Mouse (Mus musculus) G1E (cell line): ENCODE data around the gene Xdh. TPM values are rescaled to one million over a fixed set of nuclear protein-coding genes. Genes with fewer than 3 reads are reported as not detected.

Source experiments
- ATAC-seq: 2 replicates; pipeline ENCODE4 v1.8.0; 2016; ENCODE audit warnings: mild to moderate bottlenecking; ENCODE audit not compliant: insufficient number of reproducible peaks, poor library complexity, low FRiP score, severe bottlenecking; ENCODE audit errors: extremely low read depth
- DNase-seq: peaks from one replicate; pipeline ENCODE4 v3.0.0; 2012; ENCODE audit warnings: low spot score
- H3K27me3 ChIP-seq: 2 replicates; pipeline ENCODE4 v1.6.1; 2012; ENCODE audit warnings: mild to moderate bottlenecking, low read length, inconsistent platforms; ENCODE audit not compliant: insufficient read depth
- H3K36me3 ChIP-seq: replicated peaks from 2 replicates; pipeline ENCODE3; 2012; ENCODE audit warnings: mild to moderate bottlenecking, inconsistent platforms
- H3K4me1 ChIP-seq: 2 replicates; pipeline ENCODE4 v1.6.1; 2012; ENCODE audit warnings: low read depth, low read length, inconsistent platforms, mixed read lengths; ENCODE audit not compliant: insufficient read depth
- H3K4me3 ChIP-seq: 2 replicates; pipeline ENCODE4 v1.5.1; 2012; ENCODE audit warnings: low read depth, mild to moderate bottlenecking, inconsistent platforms, low read length, moderate library complexity, mixed read lengths
- H3K9me3 ChIP-seq: replicated peaks from 2 replicates; pipeline ENCODE4 v1.6.1; 2012; ENCODE audit warnings: inconsistent platforms
- CTCF ChIP-seq: IDR thresholded peaks from 2 replicates; pipeline ENCODE4 v1.5.1; 2012; ENCODE audit warnings: low read depth, low read length, inconsistent platforms, mixed read lengths
- GATA1 ChIP-seq: IDR thresholded peaks from 2 replicates; pipeline ENCODE4 v1.6.1; 2012; ENCODE audit warnings: borderline replicate concordance, low read length, inconsistent platforms, mixed read lengths
- GATA2 ChIP-seq: IDR thresholded peaks from 2 replicates; pipeline ENCODE4 v1.6.1; 2012; ENCODE audit warnings: low read depth, low read length, inconsistent platforms, borderline replicate concordance
- POLR2AphosphoS5 ChIP-seq: IDR thresholded peaks from 2 replicates; pipeline ENCODE4 v1.6.1; 2012; ENCODE audit warnings: low read depth, low read length, inconsistent platforms; ENCODE audit not compliant: insufficient replicate concordance
- TAL1 ChIP-seq: conservative IDR thresholded peaks from 2 replicates; pipeline ENCODE4 v1.6.1; 2012; ENCODE audit warnings: low read depth, low read length, inconsistent platforms, mixed read lengths
- polyA plus RNA-seq: library from polyadenylated mRNA; stranded (reverse); fragments of >175 nt; gene quantifications from 2 replicates; pipeline ENCODE4 v1.2.3, GENCODE M21; 2012
- total RNA-seq, 2 experiments: library from RNA; stranded (forward) in 1 of 2; stranded (reverse) in 1 of 2; fragments of 200-1000 nt in 1 of 2; fragments of >200 nt in 1 of 2; fragmentation: Nextera tagmentation in 1 of 2; gene quantifications; 2 replicates each; pipeline ENCODE4 v1.2.3; 2014 to 2017

The Xdh gene
- total and polyA plus RNA-seq, 3 experiments, result 0.16 TPM; not detected in 2

- DNase-seq (no peak), ATAC-seq (no peak)
- TF ChIP-seq GATA2, result no peak
- no peak for TF ChIP-seq CTCF
- TF ChIP-seq TAL1, result no peak
- TF ChIP-seq GATA1, result no peak
- no peak for TF ChIP-seq POLR2AphosphoS5
- Histone ChIP-seq H3K36me3 (no peaks in the 10 kb centered on the region), H3K4me1 (no peaks in the 10 kb centered on the region), H3K4me3 (no peak overlapping the region), H3K27me3 (no peaks in the 10 kb centered on the region), H3K9me3 (no peaks in the 10 kb centered on the region)
These were observed 32.9 kb upstream of the Xdh start for GRCm38 (mm10) chr17:73982871-73983270.

- TF ChIP-seq TAL1, result no peak
- H3K4me3 ChIP-seq, result no peak overlapping the region
- DNase-seq, result no peak
- H3K36me3 ChIP-seq, result no peaks in the 10 kb centered on the region
- H3K4me1 ChIP-seq, result no peaks in the 10 kb centered on the region
- ATAC-seq, result no peak
- no peaks in the 10 kb centered on the region for H3K27me3 ChIP-seq
- H3K9me3 ChIP-seq, result peaks cover 9% of the 10 kb centered on the region
These were observed 26.1 kb upstream of the Xdh start for GRCm38 (mm10) chr17:73976066-73976465.

DNA sequence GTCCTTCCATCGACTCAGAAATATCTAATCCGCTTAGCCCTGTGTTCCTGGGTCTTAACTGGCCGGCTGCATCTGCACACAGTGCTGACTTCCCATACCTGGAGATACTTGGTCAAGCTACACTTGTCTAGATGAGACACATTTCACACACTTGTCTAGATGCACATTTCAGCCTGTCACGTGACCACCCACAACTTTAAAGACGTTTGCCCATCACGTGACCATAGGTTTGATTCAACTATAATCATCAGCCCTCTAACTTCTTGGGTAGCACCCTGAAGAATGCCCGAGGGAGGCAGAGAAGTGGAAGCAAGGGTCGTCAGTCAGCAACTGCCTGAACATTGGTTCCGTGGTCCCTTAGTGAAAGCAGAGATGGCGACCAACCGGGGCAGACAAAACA is 22.7 kb upstream of the Xdh start:
- Histone ChIP-seq H3K4me1 (no peaks in the 10 kb centered on the region), H3K36me3 (no peaks in the 10 kb centered on the region), H3K27me3 (no peaks in the 10 kb centered on the region), H3K9me3 (peaks cover 13% of the 10 kb centered on the region), H3K4me3 (no peak overlapping the region)
- no peak for DNase-seq
- TF ChIP-seq TAL1, result no peak
- no peak for TF ChIP-seq GATA2
- no peak for TF ChIP-seq POLR2AphosphoS5
- no peak for TF ChIP-seq CTCF
- no peak for TF ChIP-seq GATA1
- no peak for ATAC-seq

DNA sequence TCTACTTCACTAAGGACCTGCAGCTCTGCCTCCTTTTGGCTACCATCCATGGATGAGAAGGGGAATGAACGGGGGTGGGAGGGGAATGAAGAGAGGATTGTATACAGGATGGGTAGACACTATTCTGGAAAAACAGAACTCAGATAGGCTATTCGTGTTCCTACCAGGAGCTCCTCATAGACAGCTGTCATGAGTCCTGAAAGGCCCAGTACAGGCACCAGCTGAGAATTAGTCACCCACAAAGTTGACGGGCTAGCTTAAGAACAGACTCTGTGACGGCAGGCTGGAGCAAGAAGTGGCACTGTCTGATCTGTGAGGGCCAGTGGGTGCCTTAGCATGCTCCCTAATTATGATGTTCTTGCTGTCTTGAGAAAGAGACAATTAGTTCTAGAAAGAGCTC is 21.3 kb upstream of the Xdh start:
- no peak for TF ChIP-seq POLR2AphosphoS5
- no peak for TF ChIP-seq TAL1
- no peak for TF ChIP-seq CTCF
- TF ChIP-seq GATA1, result no peak
- TF ChIP-seq GATA2, result no peak
- DNase-seq (no peak), ATAC-seq (no peak)
- no peaks in the 10 kb centered on the region for H3K36me3 ChIP-seq
- H3K27me3 ChIP-seq, result no peaks in the 10 kb centered on the region
- no peaks in the 10 kb centered on the region for H3K4me1 ChIP-seq
- H3K9me3 ChIP-seq, result peaks cover 13% of the 10 kb centered on the region
- no peak overlapping the region for H3K4me3 ChIP-seq

DNA sequence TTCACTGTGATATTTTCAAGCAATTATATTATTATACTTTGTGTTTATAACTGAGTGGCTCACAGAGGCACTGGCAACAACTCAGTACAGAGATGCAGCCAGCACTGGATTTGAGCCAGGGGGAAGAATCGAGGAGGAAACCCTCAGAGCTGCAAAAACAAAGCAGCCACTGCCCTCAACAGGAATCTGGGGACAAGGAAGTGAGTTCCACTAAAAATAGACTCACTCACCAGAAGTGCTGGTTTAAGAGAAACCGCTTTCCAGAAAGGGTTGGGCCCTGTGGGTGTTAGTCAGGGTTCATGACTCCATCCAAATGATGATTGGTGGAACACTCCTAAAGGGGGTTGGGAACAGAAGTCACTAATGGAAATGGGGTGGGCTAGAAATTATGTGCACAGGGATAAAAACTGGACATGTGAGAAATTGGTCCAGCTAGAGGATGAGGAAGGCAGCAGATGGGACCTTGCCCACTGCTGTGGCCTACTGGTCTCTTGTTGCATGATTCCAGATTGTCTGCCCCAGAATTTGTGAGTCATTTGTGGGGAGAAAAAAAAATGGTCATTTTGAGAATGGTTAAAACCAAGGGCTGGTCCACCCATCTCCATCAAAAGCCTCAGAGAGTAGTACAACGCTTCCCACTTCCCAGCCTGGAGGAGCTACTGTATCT is 20.5 kb upstream of the Xdh start:
- Histone ChIP-seq H3K36me3 (no peaks in the 10 kb centered on the region), H3K27me3 (no peaks in the 10 kb centered on the region), H3K9me3 (peaks cover 13% of the 10 kb centered on the region), H3K4me1 (no peaks in the 10 kb centered on the region), H3K4me3 (no peak overlapping the region)
- ATAC-seq (no peak), DNase-seq (no peak)
- TF ChIP-seq GATA2 (no peak), CTCF (no peak), POLR2AphosphoS5 (no peak), TAL1 (no peak), GATA1 (no peak)

- ATAC-seq (no peak), DNase-seq (no peak)
- no peaks in the 10 kb centered on the region for H3K4me1 ChIP-seq
- no peaks in the 10 kb centered on the region for H3K36me3 ChIP-seq
- no peaks in the 10 kb centered on the region for H3K9me3 ChIP-seq
- H3K4me3 ChIP-seq, result no peak overlapping the region
- no peak for TF ChIP-seq POLR2AphosphoS5
- TF ChIP-seq GATA2, result no peak
- TF ChIP-seq GATA1, result no peak
- TF ChIP-seq CTCF, result no peak
- TF ChIP-seq TAL1, result no peak
- H3K27me3 ChIP-seq, result no peaks in the 10 kb centered on the region
These were observed 14.9 kb upstream of the Xdh start for GRCm38 (mm10) chr17:73964856-73965255.

- no peaks in the 10 kb centered on the region for H3K9me3 ChIP-seq
- H3K27me3 ChIP-seq, result no peaks in the 10 kb centered on the region
- ATAC-seq (no peak), DNase-seq (no peak)
- H3K36me3 ChIP-seq, result no peaks in the 10 kb centered on the region
- no peaks in the 10 kb centered on the region for H3K4me1 ChIP-seq
- no peak for TF ChIP-seq CTCF
- TF ChIP-seq TAL1, result no peak
- no peak for TF ChIP-seq GATA2
- no peak overlapping the region for H3K4me3 ChIP-seq
These were observed 12.6 kb upstream of the Xdh start for GRCm38 (mm10) chr17:73962628-73963043.
